Mouse (Mus musculus) C2C12 (cell line): ENCODE data around the gene Crb3.

Source experiments
- CTCF ChIP-seq: IDR thresholded peaks from one replicate; pipeline ENCODE4 v1.5.1; 2011; ENCODE audit not compliant: control insufficient read depth, insufficient read depth, insufficient read length
- FOSL1 ChIP-seq: IDR thresholded peaks from one replicate; pipeline ENCODE4 v1.8.0; 2011; ENCODE audit warnings: mild to moderate bottlenecking, low read length; ENCODE audit not compliant: poor library complexity, insufficient read depth, severe bottlenecking
- MAX ChIP-seq: IDR thresholded peaks from one replicate; pipeline ENCODE4 v1.6.1; 2011; ENCODE audit warnings: mild to moderate bottlenecking, control low read depth
- USF1 ChIP-seq: IDR thresholded peaks from one replicate; pipeline ENCODE4 v1.6.1; 2011; ENCODE audit warnings: low read depth, mild to moderate bottlenecking, control low read depth, moderate library complexity

DNA sequence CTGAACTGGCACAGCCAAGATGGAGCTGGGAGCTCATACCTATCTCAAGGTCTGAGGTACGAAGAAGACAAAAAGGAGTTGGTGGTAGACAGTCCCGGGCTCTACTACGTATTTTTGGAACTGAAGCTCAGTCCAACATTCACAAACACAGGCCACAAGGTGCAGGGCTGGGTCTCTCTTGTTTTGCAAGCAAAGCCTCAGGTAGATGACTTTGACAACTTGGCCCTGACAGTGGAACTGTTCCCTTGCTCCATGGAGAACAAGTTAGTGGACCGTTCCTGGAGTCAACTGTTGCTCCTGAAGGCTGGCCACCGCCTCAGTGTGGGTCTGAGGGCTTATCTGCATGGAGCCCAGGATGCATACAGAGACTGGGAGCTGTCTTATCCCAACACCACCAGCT is 48.2 kb downstream of the Crb3 start:
- TF ChIP-seq CTCF (no peak), MAX (no peak), USF1 (no peak), FOSL1 (no peak)
